Mouse (Mus musculus) T-helper 1 cell (primary cell): ENCODE data around the gene Edn2.

ENCODE experiments used
- in situ Hi-C: fragments of 300-600 bp; cut with MboI, MseI; formaldehyde crosslinking; loops from one replicate; pipeline ENCODE4 v1.15.1; 2025; ENCODE audit warnings: high pct_unique_total_duplicates

Edn2 gene

GRCm38 (mm10) chr4:120204357-120204942 is 43.4 kb downstream of the Edn2 start:
- in situ Hi-C loops, result no loop called here

GRCm38 (mm10) chr4:120206471-120206891 is 45.5 kb downstream of the Edn2 start:
- in situ Hi-C loops, result no loop called here

GRCm38 (mm10) chr4:120212080-120212479 is 51.1 kb downstream of the Edn2 start:
- in situ Hi-C loops, result no loop called here

DNA sequence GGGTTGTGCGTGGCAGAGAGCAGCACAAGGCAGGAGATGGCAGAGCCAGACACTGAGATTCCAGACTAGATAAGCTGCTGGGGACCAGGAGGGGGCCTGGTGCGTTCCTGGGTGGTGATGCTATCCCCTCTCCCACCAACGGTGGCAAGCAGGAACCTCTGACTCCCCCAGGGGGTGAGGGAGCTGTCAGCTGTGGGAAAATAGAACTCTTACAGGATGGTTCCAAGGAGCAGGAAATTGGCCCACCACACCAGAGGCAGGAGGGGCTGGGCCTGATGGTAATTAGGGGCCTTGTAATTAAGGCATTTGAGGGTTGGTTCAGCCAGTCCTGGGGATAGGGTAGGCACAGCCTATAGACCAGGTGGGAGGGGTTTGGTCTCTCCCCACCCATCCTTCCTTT is 51.8 kb downstream of the Edn2 start:
- in situ Hi-C loops, result no loop called here

DNA sequence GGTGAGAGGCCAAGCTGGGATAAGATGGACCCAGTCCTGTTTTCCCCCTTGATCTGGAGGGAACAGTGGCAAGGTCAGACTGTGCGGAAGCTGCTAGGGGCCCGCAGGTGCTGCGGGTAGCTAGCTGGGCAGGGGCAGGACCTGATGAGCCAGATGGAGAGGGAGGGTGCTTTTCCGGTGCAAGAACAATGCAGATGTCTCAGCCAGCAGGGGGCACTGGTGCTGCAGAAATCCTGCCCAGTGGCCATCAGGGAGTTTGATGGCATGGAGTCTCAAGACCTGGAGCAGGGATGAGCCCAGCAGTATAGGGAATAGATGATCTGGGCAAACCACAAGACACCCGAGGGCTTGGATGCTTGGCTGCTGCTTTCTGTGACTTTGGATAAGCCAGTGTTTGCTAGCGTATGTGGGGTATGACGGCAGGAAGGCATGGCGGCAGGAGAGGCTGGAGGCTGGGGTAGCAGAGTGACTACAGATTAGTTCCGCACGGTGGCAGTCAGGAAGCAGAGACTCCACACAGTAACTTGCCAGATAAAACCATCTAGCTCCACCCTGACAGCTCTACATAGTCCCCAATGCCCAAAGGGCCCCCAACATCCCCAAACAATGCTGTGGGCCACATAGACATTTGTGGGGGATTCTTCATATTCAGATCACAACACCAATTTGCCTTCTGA is 55.0 kb downstream of the Edn2 start:
- in situ Hi-C loops, result no loop called here

- in situ Hi-C loops, result no loop called here
Measured at GRCm38 (mm10) chr4:120216883-120217282, 55.9 kb downstream of the Edn2 start.
